Mouse (Mus musculus) intestine, postnatal 0 days (tissue): ENCODE measurements around the gene 1700029F12Rik. TPM values are rescaled to one million over a fixed set of nuclear protein-coding genes. Genes with fewer than 3 reads are reported as not detected.
"Not testable (repeated sequence)": the region's sequence is repeated elsewhere in the genome, so short reads cannot be mapped to it uniquely, and the experiment has no call there.

Source experiments
- ATAC-seq: fragments of 200-750 bp; cut with Nextera tagmentation; 2 replicates; pipeline ENCODE4 v1.8.0; 2017; ENCODE audit warnings: mild to moderate bottlenecking, moderate TSS enrichment, moderate library complexity
- H3K27ac ChIP-seq: fragments of 300-500 bp; sonication (generic); 2 replicates; pipeline ENCODE4 v1.5.1; 2014; ENCODE audit warnings: mild to moderate bottlenecking, low read depth, low read length, moderate library complexity
- H3K27me3 ChIP-seq: fragments of 300-500 bp; sonication (generic); replicated peaks from 2 replicates; pipeline ENCODE4 v1.6.1; 2014; ENCODE audit warnings: low read length, mixed read lengths; ENCODE audit not compliant: control insufficient read depth, insufficient read depth
- H3K36me3 ChIP-seq: fragments of 300-500 bp; sonication (generic); 2 replicates; pipeline ENCODE4 v1.6.1; 2014; ENCODE audit warnings: mild to moderate bottlenecking, moderate library complexity; ENCODE audit not compliant: control insufficient read depth, insufficient read depth
- H3K4me1 ChIP-seq: fragments of 300-500 bp; sonication (generic); replicated peaks from 2 replicates; pipeline ENCODE4 v1.6.1; 2014; ENCODE audit warnings: antibody characterized with exemption, low read length, mixed read lengths; ENCODE audit not compliant: control insufficient read depth, insufficient read depth
- H3K4me2 ChIP-seq: fragments of 300-500 bp; sonication (generic); replicated peaks from 2 replicates; pipeline ENCODE4 v1.6.1; 2014; ENCODE audit warnings: low read depth, mild to moderate bottlenecking, moderate library complexity
- H3K4me3 ChIP-seq: fragments of 300-500 bp; sonication (generic); 2 replicates; pipeline ENCODE4 v1.5.1; 2014; ENCODE audit warnings: low read depth, low read length
- H3K9ac ChIP-seq: fragments of 300-500 bp; sonication (generic); 2 replicates; pipeline ENCODE4 v1.6.1; 2014; ENCODE audit warnings: mild to moderate bottlenecking, low read depth, low read length
- H3K9me3 ChIP-seq: fragments of 300-500 bp; sonication (generic); 2 replicates; pipeline ENCODE4 v1.6.1; 2016; ENCODE audit warnings: mixed run types; ENCODE audit not compliant: control insufficient read depth
- CTCF ChIP-seq: sonication (generic); IDR thresholded peaks from 2 replicates; pipeline ENCODE4 v1.5.1; 2016; ENCODE audit warnings: low read depth, mild to moderate bottlenecking, control low read depth, antibody characterized with exemption, moderate library complexity
- WGBS: fragments of 180-500 bp; shearing (Covaris S2); extraction: QIAGEN DNeasy Blood & Tissue Kit; methylation state at CpG from one replicate; pipeline ENCODE4 v1.1.7; 2014; 5-methylcytosine and 5-hydroxymethylcytosine counted together
- polyA plus RNA-seq: library from polyadenylated mRNA; unstranded; fragments of >200 nt; fragmentation: Nextera tagmentation; extraction: Ambion mirVana; gene quantifications from 2 replicates; pipeline ENCODE4 v1.2.1, GENCODE M21; 2015

Gene 1700029F12Rik
- polyA plus RNA-seq, 1 experiment from 2014 or later = not detected

DNA sequence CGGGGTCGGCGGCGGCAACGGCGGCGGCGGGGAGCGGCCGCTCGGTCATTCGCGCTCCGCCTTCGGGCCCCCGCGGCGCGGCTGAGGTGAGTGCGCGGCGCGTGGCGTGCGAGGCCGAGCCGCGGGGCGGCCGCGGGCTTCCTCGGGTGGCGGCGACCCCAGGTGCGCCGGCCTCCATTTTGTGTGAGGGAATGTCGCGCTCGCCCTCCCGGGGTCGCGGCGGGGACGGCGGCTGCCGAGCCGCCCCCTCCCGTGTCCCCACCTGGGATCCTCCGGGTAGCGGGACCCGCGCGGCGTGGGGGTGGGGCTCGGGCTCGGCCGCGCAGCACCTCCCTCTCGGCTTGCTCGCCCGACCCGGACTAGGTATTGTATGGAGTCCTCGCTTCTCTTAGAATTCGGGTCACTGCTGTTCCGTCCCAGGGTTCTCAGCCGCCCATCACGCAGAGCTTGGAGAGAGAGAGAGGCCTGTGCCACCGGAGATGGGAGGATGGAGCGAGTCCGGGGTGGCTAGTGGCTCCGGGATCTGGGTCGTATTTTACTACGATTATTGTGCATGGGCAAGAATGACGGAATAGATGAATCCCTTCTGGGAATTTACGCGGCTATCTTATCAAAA lies 37.6 kb upstream of the 1700029F12Rik start:
- Histone ChIP-seq H3K4me2 (peak overlapping the region; percentile 100), H3K27me3 (peaks cover 20% of the 10 kb centered on the region), H3K9ac (peak overlapping the region; percentile 50), H3K4me1 (no peaks in the 10 kb centered on the region), H3K4me3 (peak overlapping the region; percentile 70), H3K27ac (no peak overlapping the region), H3K9me3 (no peaks in the 10 kb centered on the region), H3K36me3 (no peaks in the 10 kb centered on the region)
- no peak for TF ChIP-seq CTCF
- WGBS = under 1% methylated on average over 54 of the region's 76 CpGs
- peak; percentile 33 for ATAC-seq

DNA sequence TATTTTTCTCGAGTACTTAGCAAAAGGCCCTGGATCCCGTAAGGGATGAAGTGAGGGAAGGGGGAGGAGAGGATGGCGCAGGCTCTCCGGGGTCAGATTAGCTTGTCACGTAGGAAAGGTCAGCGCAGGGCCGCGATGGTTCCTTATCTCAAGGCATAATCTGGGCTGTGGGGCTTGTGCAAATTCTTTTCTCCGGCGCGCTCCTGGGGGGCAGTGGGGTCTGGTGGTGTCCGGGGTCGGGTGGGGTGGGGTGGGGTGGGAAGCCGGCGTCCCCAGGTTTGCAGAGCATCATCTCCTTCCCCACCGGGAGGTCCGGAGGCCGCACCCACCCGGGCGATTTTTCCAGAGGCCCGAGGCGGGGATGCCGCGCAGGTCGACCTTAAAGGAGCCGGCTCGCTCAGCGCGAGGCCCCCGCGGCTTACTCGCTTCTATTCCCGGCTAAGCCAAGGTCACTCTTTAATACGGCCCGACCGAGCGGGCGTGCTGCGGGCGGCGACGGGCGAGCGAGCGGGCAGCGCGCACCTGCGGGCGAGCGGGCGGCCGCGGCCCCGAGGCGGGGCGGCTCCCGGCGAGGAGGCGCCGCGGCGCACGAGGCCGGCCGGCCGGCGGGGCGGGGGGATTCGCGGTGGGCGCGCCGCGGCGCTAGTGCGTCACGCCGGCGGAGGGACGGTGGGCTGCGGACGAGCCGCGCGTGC lies 36.9 kb upstream of the 1700029F12Rik start:
- H3K9me3 ChIP-seq = no peaks in the 10 kb centered on the region
- no peak for TF ChIP-seq CTCF
- H3K27me3 ChIP-seq = peaks cover 20% of the 10 kb centered on the region
- peak overlapping the region; percentile 70 for H3K4me3 ChIP-seq
- ATAC-seq = peak; percentile 28; the same call in 1 of the 2 replicates
- no peaks in the 10 kb centered on the region for H3K4me1 ChIP-seq
- no peak overlapping the region for H3K27ac ChIP-seq
- 2% methylated on average over 51 of the region's 85 CpGs for WGBS
- H3K9ac ChIP-seq = peak overlapping the region; percentile 50
- H3K4me2 ChIP-seq = peak overlapping the region; percentile 100
- no peaks in the 10 kb centered on the region for H3K36me3 ChIP-seq

DNA sequence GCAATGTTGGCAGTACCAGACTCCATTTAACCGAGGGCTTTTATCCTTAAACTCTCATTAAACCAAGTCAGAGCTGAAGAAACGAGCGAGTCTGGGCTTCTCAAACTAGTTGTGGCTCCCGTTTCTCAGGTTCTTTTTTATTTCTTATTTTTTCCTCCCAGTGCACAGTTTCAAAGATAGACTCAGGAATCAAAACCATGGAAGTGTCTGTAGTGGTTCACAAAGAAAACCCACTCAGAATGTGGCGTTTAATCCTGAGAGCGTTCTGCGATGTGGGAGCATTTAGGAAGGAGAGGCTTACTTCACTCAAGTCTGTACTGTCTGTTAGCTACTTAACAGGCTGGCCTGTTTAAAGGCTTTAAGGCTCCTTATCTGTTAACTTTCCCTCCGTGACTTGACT lies 34.0 kb upstream of the 1700029F12Rik start:
- WGBS = 80% methylated on average over 8 of the region's 8 CpGs
- TF ChIP-seq CTCF = no peak
- no peaks in the 10 kb centered on the region for H3K36me3 ChIP-seq
- no peak overlapping the region for H3K9ac ChIP-seq
- no peak for ATAC-seq
- peaks cover 18% of the 10 kb centered on the region for H3K27me3 ChIP-seq
- no peak overlapping the region for H3K4me2 ChIP-seq
- no peak overlapping the region for H3K4me3 ChIP-seq
- H3K9me3 ChIP-seq = no peaks in the 10 kb centered on the region
- no peak overlapping the region for H3K27ac ChIP-seq
- no peaks in the 10 kb centered on the region for H3K4me1 ChIP-seq

- no peak for ATAC-seq
- H3K9me3 ChIP-seq = no peaks in the 10 kb centered on the region
- H3K4me2 ChIP-seq = no peak overlapping the region
- H3K9ac ChIP-seq = no peak overlapping the region
- WGBS = 40% methylated on average over 6 of the region's 6 CpGs
- no peaks in the 10 kb centered on the region for H3K4me1 ChIP-seq
- no peaks in the 10 kb centered on the region for H3K36me3 ChIP-seq
- no peak overlapping the region for H3K4me3 ChIP-seq
- no peak overlapping the region for H3K27ac ChIP-seq
- H3K27me3 ChIP-seq = peaks cover 14% of the 10 kb centered on the region; the same call in 1 of the 2 replicates
- no peak for TF ChIP-seq CTCF
Observed at GRCm38 (mm10) chr13:97067691-97068090, 33.5 kb upstream of the 1700029F12Rik start.

DNA sequence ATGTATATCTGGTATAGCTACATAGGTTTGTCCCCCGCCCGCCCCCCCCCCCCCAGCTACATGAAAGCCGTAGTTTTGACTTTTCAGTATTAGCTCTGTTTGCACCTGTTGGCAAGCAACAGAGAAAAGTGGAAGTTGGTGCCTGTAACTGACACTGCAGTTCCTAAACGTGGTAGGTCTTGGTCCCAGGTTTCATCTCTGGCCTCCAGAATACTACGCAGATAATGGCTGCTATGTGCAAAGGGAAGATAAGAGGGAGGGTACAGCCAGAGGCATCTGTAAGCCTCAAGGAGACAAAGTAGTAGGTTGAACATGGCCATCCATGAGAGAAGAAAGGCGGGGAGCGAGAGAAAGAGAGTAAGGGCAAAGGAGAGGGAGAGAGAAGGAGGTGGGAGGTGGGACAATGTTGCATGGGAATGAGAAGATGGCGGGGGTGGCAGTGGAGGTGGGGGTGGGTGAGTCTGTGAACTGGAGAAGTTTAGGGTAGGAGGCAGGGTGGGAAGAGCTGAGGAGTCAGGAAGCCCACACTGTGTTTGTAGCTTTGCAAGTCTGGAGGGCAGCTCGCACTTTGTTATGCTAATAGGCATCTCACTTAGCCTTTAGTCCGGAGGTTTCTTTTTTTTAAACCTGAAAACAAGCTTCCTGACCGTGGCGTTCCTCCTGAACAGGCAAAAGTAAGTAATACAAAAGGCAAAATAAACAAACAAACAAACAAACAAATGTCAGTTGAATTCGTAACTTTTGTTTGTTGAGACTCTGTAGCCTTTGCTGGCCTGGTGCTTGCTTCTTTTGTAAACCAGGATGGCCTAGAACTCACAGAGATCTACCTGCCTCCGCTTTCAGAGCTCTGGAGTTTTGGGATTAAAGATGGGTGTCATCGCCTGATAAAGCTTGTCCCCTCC lies 32.7 kb upstream of the 1700029F12Rik start, which contains the start of gene Fam169a:
TSS of gene Fam169a (plus strand) at position 638 of the 902 bp plus-strand sequence.
- no peaks in the 10 kb centered on the region for H3K36me3 ChIP-seq
- H3K27me3 ChIP-seq = peaks cover 8% of the 10 kb centered on the region; the same call in 1 of the 2 replicates
- no peak for TF ChIP-seq CTCF
- no peak within 1 kb of the TSS for H3K9ac ChIP-seq
- WGBS = 74% methylated on average over 15 of the region's 15 CpGs
- no peak for ATAC-seq
- no peak within 1 kb of the TSS for H3K4me2 ChIP-seq
- H3K4me3 ChIP-seq = no peak within 1 kb of the TSS
- H3K4me1 ChIP-seq = no peaks in the 10 kb centered on the region
- H3K9me3 ChIP-seq = no peaks in the 10 kb centered on the region
- no peak within 1 kb of the TSS for H3K27ac ChIP-seq

GRCm38 (mm10) chr13:97064844-97065621 lies 30.9 kb upstream of the 1700029F12Rik start:
- not testable (repeated sequence) for H3K27ac ChIP-seq, ATAC-seq, H3K4me3 ChIP-seq, H3K36me3 ChIP-seq, H3K27me3 ChIP-seq, H3K9ac ChIP-seq, H3K9me3 ChIP-seq, H3K4me1 ChIP-seq
- 0 out of 2 replicates have a peak overlapping the region, but pooled peaks have one; percentile 30 for H3K4me2 ChIP-seq
- 44% methylated on average over 18 of the region's 18 CpGs for WGBS
